ENCODE assay signal across 14 mouse cellular contexts in the genomic region with DNA sequence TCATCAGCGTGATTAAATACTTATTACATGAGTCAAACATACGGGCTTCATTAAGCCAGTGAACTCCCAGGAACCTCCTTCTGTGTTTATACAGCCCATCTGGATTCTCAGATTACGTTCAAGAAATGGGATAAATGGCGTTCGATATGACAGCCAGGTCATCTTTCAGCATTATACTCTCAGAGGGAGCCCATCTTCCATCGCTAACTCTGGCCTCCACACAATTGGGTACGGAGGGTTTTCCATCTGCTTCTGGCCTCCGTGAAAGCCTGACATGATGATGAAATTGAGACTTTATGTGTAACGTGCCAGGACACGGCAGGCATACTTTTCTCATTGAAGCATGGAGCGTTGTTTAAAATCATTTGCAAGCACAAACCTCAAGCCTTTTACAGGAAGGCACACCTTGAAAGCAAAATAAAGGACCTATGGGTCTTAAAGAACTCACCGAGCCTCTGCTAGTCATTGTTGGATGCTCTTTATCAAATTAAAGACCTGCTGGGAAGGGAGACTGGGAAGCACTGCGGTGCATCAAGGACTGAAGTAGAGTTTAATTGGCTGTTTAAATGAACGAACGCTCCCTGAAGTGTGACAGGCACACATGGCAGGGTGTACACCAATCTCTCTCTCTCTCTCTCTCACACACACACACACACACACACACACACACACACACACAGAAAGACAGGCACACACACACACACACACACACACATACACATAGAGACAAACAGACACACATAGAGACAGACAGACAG.
DNase-seq lines count a peak whose midpoint lies in the region; ATAC-seq lines count a peak whose summit lies in the region.
"Had no signal": no experiment of that assay in that cellular context is flagged by ENCODE, and none has a peak within 500 bp of the region (broad histone marks: within the 10 kb centered on the region; RNA-seq: fewer than 3 reads in every experiment).

No protein-coding gene starts in this region.

- H3K4me3 ChIP-seq in limb, embryonic 12.5 days (replicated peaks): no peak overlapping the region
- no peak overlapping the region for H3K4me3 ChIP-seq in limb, embryonic 10.5 days
- H3K4me3 ChIP-seq in forebrain, embryonic 16.5 days (replicated peaks; ENCODE audit: low read length): no peak overlapping the region
- no peak overlapping the region for H3K4me3 ChIP-seq in stomach, embryonic 14.5 days (ENCODE audit: low read depth, low read length)
- H3K4me3 ChIP-seq: intestine, embryonic 15.5 days; midbrain, embryonic 12.5 days had no signal

- ATAC-seq in limb, embryonic 12.5 days (ENCODE audit: insufficient number of reproducible peaks, insufficient read depth, low FRiP score, low TSS enrichment, low read depth): no peak
- 0 out of 2 replicates have a peak, but pooled peaks have one; percentile 43 for ATAC-seq in forebrain, embryonic 16.5 days
- ATAC-seq in stomach, embryonic 14.5 days (ENCODE audit: insufficient number of reproducible peaks, insufficient read depth, low FRiP score, low read depth): no peak
- no peak for ATAC-seq in megakaryocyte, adult 5-6 weeks (ENCODE audit: poor library complexity, severe bottlenecking)
- ATAC-seq: intestine, embryonic 15.5 days had no signal

- H3K9me3 ChIP-seq in limb, embryonic 12.5 days: no peaks in the 10 kb centered on the region
- H3K9me3 ChIP-seq in limb, embryonic 10.5 days (replicated peaks): no peaks in the 10 kb centered on the region
- no peaks in the 10 kb centered on the region for H3K9me3 ChIP-seq in forebrain, embryonic 16.5 days (ENCODE audit: control insufficient read depth, low read length)
- H3K9me3 ChIP-seq in stomach, embryonic 14.5 days (ENCODE audit: control insufficient read depth, low read depth, low read length): no peaks in the 10 kb centered on the region
- H3K9me3 ChIP-seq: intestine, embryonic 15.5 days; midbrain, embryonic 12.5 days had no signal

- 35% methylated on average over 15 of the region's 15 CpGs for WGBS in limb, embryonic 12.5 days
- 71% methylated on average over 15 of the region's 15 CpGs for WGBS in limb, embryonic 10.5 days
- WGBS in forebrain, embryonic 16.5 days: 37% methylated on average over 15 of the region's 15 CpGs
- 22% methylated on average over 15 of the region's 15 CpGs for WGBS in stomach, embryonic 14.5 days

- DNase-seq in embryo, embryonic 11 days: peak; percentile 50
- no peak for DNase-seq in embryo, embryonic 10 days (ENCODE audit: low spot score)
- DNase-seq in limb, embryonic 10.5 days (ENCODE audit: low spot score): no peak
- DNase-seq in left cerebral cortex, adult 18-20 months (ENCODE audit: low spot score in 2 of 2): no peak
- DNase-seq: cerebellum, adult 2 months; gastrocnemius, postnatal 10 days; lung, adult 18-20 months had no signal

- no peak overlapping the region for H3K27ac ChIP-seq in limb, embryonic 12.5 days
- no peak overlapping the region for H3K27ac ChIP-seq in limb, embryonic 10.5 days
- H3K27ac ChIP-seq in forebrain, embryonic 16.5 days (ENCODE audit: low read length): no peak overlapping the region
- H3K27ac ChIP-seq in stomach, embryonic 14.5 days (ENCODE audit: low read length): no peak overlapping the region
- H3K27ac ChIP-seq: intestine, embryonic 15.5 days; midbrain, embryonic 12.5 days had no signal

- no peaks in the 10 kb centered on the region for H3K36me3 ChIP-seq in limb, embryonic 12.5 days
- H3K36me3 ChIP-seq in limb, embryonic 10.5 days: no peaks in the 10 kb centered on the region
- H3K36me3 ChIP-seq in forebrain, embryonic 16.5 days (ENCODE audit: control insufficient read depth, insufficient read depth): no peaks in the 10 kb centered on the region
- H3K36me3 ChIP-seq in stomach, embryonic 14.5 days (ENCODE audit: control insufficient read depth, insufficient read depth, low read length): no peaks in the 10 kb centered on the region
- H3K36me3 ChIP-seq: intestine, embryonic 15.5 days; midbrain, embryonic 12.5 days had no signal

- H3K27me3 ChIP-seq in limb, embryonic 12.5 days: peaks cover 4% of the 10 kb centered on the region; the same call in 1 of the 2 replicates
- H3K27me3 ChIP-seq in limb, embryonic 10.5 days (ENCODE audit: low read depth, poor library complexity, severe bottlenecking): peaks cover 10% of the 10 kb centered on the region
- H3K27me3 ChIP-seq in forebrain, embryonic 16.5 days (replicated peaks; ENCODE audit: control insufficient read depth, insufficient read depth, low read length): no peaks in the 10 kb centered on the region
- H3K27me3 ChIP-seq in stomach, embryonic 14.5 days (ENCODE audit: control insufficient read depth, insufficient read depth, low read length): no peaks in the 10 kb centered on the region
- H3K27me3 ChIP-seq: intestine, embryonic 15.5 days; midbrain, embryonic 12.5 days had no signal

- H3K9ac ChIP-seq in limb, embryonic 12.5 days (replicated peaks): no peak overlapping the region
- H3K9ac ChIP-seq in forebrain, embryonic 16.5 days (replicated peaks; ENCODE audit: low read depth, low read length): no peak overlapping the region
- H3K9ac ChIP-seq in stomach, embryonic 14.5 days (replicated peaks; ENCODE audit: low read depth, low read length): no peak overlapping the region
- H3K9ac ChIP-seq: intestine, embryonic 15.5 days; midbrain, embryonic 12.5 days had no signal

- H3K4me1 ChIP-seq in limb, embryonic 12.5 days (replicated peaks): peaks cover 39% of the 10 kb centered on the region
- H3K4me1 ChIP-seq in limb, embryonic 10.5 days: peaks cover 37% of the 10 kb centered on the region
- peaks cover 12% of the 10 kb centered on the region for H3K4me1 ChIP-seq in forebrain, embryonic 16.5 days (replicated peaks; ENCODE audit: control insufficient read depth, insufficient read depth, low read length)
- H3K4me1 ChIP-seq in stomach, embryonic 14.5 days (ENCODE audit: control insufficient read depth, insufficient read depth, low read length): peaks cover 5% of the 10 kb centered on the region; the same call in 1 of the 2 replicates

- peak overlapping the region; percentile 16; the same call in 1 of the 2 replicates for H3K4me2 ChIP-seq in limb, embryonic 12.5 days
- peak overlapping the region; percentile 25 for H3K4me2 ChIP-seq in forebrain, embryonic 16.5 days (ENCODE audit: low read length)
- H3K4me2 ChIP-seq in stomach, embryonic 14.5 days (replicated peaks; ENCODE audit: low read depth, low read length): peak overlapping the region; percentile 10; the same call in 1 of the 2 replicates
- H3K4me2 ChIP-seq: heart, embryonic 11.5 days; intestine, embryonic 15.5 days; midbrain, embryonic 12.5 days had no signal
